Mouse (Mus musculus): ENCODE data around the gene Satb1.

- no peak for TF ChIP-seq POLR2A (IDR thresholded peaks at IDR 0.05; ENCODE audit: borderline replicate concordance, extremely low read depth, insufficient read depth, insufficient read length, poor library complexity, severe bottlenecking)
- TF ChIP-seq CTCF (IDR thresholded peaks at IDR 0.05; ENCODE audit: borderline replicate concordance, extremely low read depth, insufficient read depth, insufficient read length) = no peak
These were observed 32.9 kb downstream of the Satb1 start for GRCm38 (mm10) chr17:51800208-51800607.

Measured in brain, embryonic 14.5 days (tissue).